Mouse (Mus musculus): Measurements from ENCODE around the gene Ip6k3.

DNA sequence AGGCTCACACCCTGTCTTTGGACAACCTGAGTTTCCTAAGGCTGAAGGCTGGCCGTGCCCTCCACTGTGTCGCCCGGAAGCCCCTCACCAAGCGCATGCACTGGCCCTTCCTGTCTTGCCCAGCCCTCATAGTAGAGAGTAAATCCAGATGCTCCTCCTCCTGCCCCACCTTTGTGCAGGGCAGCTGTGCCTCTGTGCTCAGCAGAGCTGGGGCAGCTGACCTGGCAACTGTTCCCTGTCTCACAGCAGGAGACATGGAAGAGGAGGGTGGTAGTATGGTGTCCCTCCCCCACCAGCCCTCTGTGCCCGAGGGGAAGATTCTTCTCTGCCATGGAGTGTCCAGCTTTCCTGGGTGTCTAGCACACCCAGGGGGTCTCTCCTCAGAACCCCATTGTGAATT lies 65.9 kb downstream of the Ip6k3 start:
- TF ChIP-seq CTCF (IDR thresholded peaks at IDR 0.05; ENCODE audit: borderline replicate concordance, extremely low read depth, insufficient read depth, insufficient read length) (no peak), POLR2A (IDR thresholded peaks at IDR 0.05; ENCODE audit: borderline replicate concordance, extremely low read depth, insufficient read depth, insufficient read length, poor library complexity, severe bottlenecking) (no peak)
